Mouse (Mus musculus) ES-E14 (cell line): ENCODE data around the gene Vmn2r44. TPM values are rescaled to one million over a fixed set of nuclear protein-coding genes. Genes with fewer than 3 reads are reported as not detected.
"Not testable (repeated sequence)": the region's sequence is repeated elsewhere in the genome, so short reads cannot be mapped to it uniquely, and the experiment has no call there.

Experiments
- DNase-seq: peaks from one replicate; pipeline ENCODE4 v3.0.0-alpha.2; 2013; ENCODE audit warnings: low read depth, low spot score
- H3K27ac ChIP-seq: 2 replicates; pipeline ENCODE4 v1.5.1; 2012; ENCODE audit warnings: low read depth, mild to moderate bottlenecking, low read length, moderate library complexity, mixed read lengths; ENCODE audit not compliant: poor library complexity, insufficient read depth, severe bottlenecking
- H3K36me3 ChIP-seq: 2 replicates; pipeline ENCODE4 v1.6.1; 2012; ENCODE audit warnings: mild to moderate bottlenecking, low read length, moderate library complexity, mixed read lengths; ENCODE audit not compliant: control insufficient read depth, poor library complexity, insufficient read depth, severe bottlenecking
- H3K4me1 ChIP-seq, 2 experiments: fragments of 150-350 bp in 1 of 2; sonication (generic) in 1 of 2; 2 replicates each; pipeline ENCODE4 v1.6.1; 2012; ENCODE audit warnings: low read length in 2 of 2, mild to moderate bottlenecking in 1 of 2, mixed read lengths in 1 of 2; ENCODE audit not compliant: control insufficient read depth in 2 of 2, insufficient read depth in 2 of 2, poor library complexity in 1 of 2
- H3K4me3 ChIP-seq, 2 experiments: fragments of 150-350 bp in 1 of 2; sonication (generic) in 1 of 2; 2 replicates each; pipeline ENCODE4 v1.5.1; 2012; ENCODE audit warnings: low read length in 2 of 2, low read depth in 1 of 2, mild to moderate bottlenecking in 1 of 2, mixed read lengths in 1 of 2; ENCODE audit not compliant: insufficient read depth in 1 of 2, poor library complexity in 1 of 2, severe bottlenecking in 1 of 2
- H3K9ac ChIP-seq: 2 replicates; pipeline ENCODE4 v1.6.1; 2012; ENCODE audit warnings: low read depth, mild to moderate bottlenecking, low read length, mixed read lengths; ENCODE audit not compliant: poor library complexity, insufficient read depth, severe bottlenecking
- H3K9me3 ChIP-seq: fragments of 150-350 bp; sonication (generic); 2 replicates; pipeline ENCODE4 v1.6.1; 2012; ENCODE audit warnings: low read depth, mild to moderate bottlenecking, low read length; ENCODE audit not compliant: control insufficient read depth, insufficient read depth
- in situ Hi-C, 2 experiments: fragments of 600-800 bp; cut with MboI; formaldehyde crosslinking; loops; one replicate each; pipeline ENCODE4 v1.15.1; 2025; ENCODE audit warnings: low sequenced_read_pairs in 2 of 2, inconsistent platforms in 1 of 2; ENCODE audit not compliant: unreplicated experiment in 2 of 2
- total RNA-seq: library from RNA; depleted of rRNA; stranded (reverse); fragments of 300-350 nt; gene quantifications from 2 replicates; pipeline ENCODE4 v1.2.3, GENCODE M21; 2012; rRNA removed

The Vmn2r44 gene
- not detected in 2 replicates for total RNA-seq

GRCm38 (mm10) chr7:8383233-8383632 is at the start of gene Vmn2r44:
Gene Vmn2r44 (minus strand): TSS chr7:8383333.
- H3K4me3 ChIP-seq, in situ Hi-C loops, H3K9ac ChIP-seq: not testable (repeated sequence)

GRCm38 (mm10) chr7:8357879-8358278 is 25.3 kb downstream of the Vmn2r44 start:
- H3K9me3 ChIP-seq, in situ Hi-C loops, DNase-seq, H3K9ac ChIP-seq, H3K27ac ChIP-seq, H3K4me3 ChIP-seq, H3K36me3 ChIP-seq, H3K4me1 ChIP-seq: not testable (repeated sequence)

More at GRCm38 (mm10) chr7:8383233-8383632, at the start of gene Vmn2r44:
- not testable (repeated sequence) for DNase-seq, H3K4me1 ChIP-seq, H3K27ac ChIP-seq, H3K36me3 ChIP-seq, H3K9me3 ChIP-seq

Other genes starting within 250 kb of the Vmn2r44 start
- not detected in 2 replicates for gene Vmn2r41, start 221.7 kb downstream of the Vmn2r44 start, total RNA-seq
- gene Vmn2r42, start 183.0 kb downstream of the Vmn2r44 start, total RNA-seq: not detected in 2 replicates
- gene Vmn2r43, start 122.7 kb downstream of the Vmn2r44 start, total RNA-seq: not detected in 2 replicates
- gene Vmn2r45, start 105.7 kb upstream of the Vmn2r44 start, total RNA-seq: not detected in 2 replicates